Mouse (Mus musculus): ENCODE measurements around the gene D3Ertd254e.
"Not testable (repeated sequence)": the region's sequence is repeated elsewhere in the genome, so short reads cannot be mapped to it uniquely, and the experiment has no call there.

The D3Ertd254e gene

GRCm38 (mm10) chr3:36150934-36151686 is at the start of gene D3Ertd254e:
D3Ertd254e (plus strand) TSS chr3:36151017.
- peak; percentile 83 for DNase-seq (ENCODE audit: low spot score)

- no peak for DNase-seq (ENCODE audit: low spot score)
These were observed 34.7 kb upstream of the D3Ertd254e start for GRCm38 (mm10) chr3:36116076-36116475.

- DNase-seq (ENCODE audit: low spot score) = no peak
These were observed 30.9 kb upstream of the D3Ertd254e start for GRCm38 (mm10) chr3:36119684-36120548.

GRCm38 (mm10) chr3:36126176-36126575 is 24.6 kb upstream of the D3Ertd254e start:
- DNase-seq (ENCODE audit: low spot score) = not testable (repeated sequence)

- DNase-seq (ENCODE audit: low spot score) = no peak
These were observed 14.7 kb upstream of the D3Ertd254e start for GRCm38 (mm10) chr3:36136152-36136551.

GRCm38 (mm10) chr3:36137560-36137959 is 13.3 kb upstream of the D3Ertd254e start:
- no peak for DNase-seq (ENCODE audit: low spot score)

DNA sequence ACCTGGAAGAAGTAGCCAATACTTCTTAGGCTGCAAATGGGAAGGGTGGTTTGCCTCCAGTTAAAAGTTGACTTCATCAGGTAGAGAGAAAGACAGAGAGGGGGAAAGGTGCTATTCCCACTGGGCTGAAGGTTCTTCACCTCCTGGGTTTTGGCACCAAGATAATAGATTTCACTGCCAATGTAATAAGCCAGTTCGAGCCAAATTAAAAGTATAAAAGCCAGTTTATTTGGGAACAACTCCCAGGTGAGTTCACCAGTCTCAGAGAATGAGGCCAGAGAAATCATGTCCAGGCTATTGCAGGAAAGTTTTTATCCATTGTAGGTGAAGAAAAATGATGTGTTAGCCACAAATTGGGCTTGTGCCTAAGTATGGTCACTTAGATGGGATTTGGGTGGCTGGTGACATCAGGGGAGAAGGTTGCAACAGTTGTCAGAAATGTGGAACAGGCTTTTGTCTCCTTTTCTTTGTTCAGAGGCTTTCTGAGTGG is 12.6 kb upstream of the D3Ertd254e start:
- DNase-seq (ENCODE audit: low spot score) = no peak

- DNase-seq (ENCODE audit: low spot score) = no peak
These were observed 11.8 kb upstream of the D3Ertd254e start for GRCm38 (mm10) chr3:36138996-36139395.

GRCm38 (mm10) chr3:36150537-36150933 is 282 bp upstream of the D3Ertd254e start:
- DNase-seq (ENCODE audit: low spot score) = no peak

- no peak for DNase-seq (ENCODE audit: low spot score)
These were observed 4.5 kb downstream of the D3Ertd254e start for GRCm38 (mm10) chr3:36155268-36155667.

DNA sequence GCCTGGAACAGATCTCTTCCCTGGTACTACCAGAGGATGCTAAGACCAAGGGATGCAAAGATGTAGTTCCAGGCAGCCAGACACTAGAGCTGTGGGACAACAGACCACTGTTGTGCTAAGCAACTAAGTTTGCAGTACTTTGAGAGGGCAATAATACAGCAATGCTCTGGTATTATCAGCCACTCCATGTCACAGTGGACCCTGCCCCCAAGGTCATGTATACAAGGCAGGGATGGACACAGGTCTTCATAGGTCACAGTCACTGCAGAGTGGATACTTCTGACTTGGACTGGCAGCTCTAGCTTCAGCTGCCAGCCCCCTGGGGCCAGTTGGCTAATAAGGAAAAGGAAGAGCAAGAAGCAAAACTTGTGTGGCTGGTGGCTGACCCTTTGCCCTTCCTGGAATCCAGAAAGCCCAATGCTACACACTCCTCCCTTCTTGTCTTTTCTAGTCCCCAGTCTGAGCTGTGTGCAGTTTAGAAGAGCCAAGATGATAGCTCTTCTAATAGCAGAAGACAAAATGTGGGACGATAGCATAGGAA is 19.9 kb downstream of the D3Ertd254e start:
- no peak for DNase-seq (ENCODE audit: low spot score)

GRCm38 (mm10) chr3:36171348-36171747 is 20.5 kb downstream of the D3Ertd254e start:
- DNase-seq (ENCODE audit: low spot score) = no peak

- no peak for DNase-seq (ENCODE audit: low spot score)
These were observed 22.9 kb downstream of the D3Ertd254e start for GRCm38 (mm10) chr3:36173761-36174160.

GRCm38 (mm10) chr3:36181519-36181918 is 30.7 kb downstream of the D3Ertd254e start:
- peak; percentile 10 for DNase-seq (ENCODE audit: low spot score)

GRCm38 (mm10) chr3:36186510-36186909 is 35.7 kb downstream of the D3Ertd254e start:
- no peak for DNase-seq (ENCODE audit: low spot score)

DNA sequence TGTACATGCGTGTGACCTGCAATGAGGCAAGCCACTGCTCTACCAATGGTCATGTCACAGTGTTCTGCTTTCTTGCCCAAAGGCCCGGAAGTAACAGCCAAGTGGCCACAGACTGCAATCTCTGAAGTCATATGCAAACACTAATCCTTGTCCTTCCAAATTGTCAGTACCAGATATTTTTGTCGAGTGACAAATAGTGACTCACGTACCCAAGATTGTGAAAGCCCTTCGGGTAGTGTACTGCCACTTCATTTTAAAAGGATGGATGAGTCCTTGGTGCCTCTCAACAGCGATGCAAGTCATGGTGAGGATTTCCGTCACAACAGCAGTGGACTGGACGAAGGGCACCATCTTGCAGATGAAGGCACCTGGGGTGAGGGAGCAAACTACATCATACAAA is 38.4 kb downstream of the D3Ertd254e start:
- DNase-seq (ENCODE audit: low spot score) = no peak

DNA sequence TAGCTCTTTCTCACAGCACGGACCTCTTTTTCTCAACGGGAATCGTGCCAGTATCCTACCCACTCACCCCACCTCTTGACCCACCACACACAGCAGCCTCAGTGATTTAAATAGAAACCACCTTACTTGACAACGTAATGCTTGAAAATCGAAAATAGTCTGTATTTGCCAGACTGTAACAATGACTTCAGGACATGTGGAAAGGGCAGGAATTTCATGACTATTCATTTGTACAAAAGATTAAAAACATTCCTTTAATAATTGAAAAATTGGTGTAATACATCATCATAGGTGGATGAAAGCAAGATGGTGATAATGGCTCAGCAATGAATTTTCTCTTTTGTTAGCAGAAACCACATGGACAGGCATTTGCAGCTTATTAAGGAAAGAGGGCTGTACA is 50.3 kb downstream of the D3Ertd254e start:
- no peak for DNase-seq (ENCODE audit: low spot score)

DNA sequence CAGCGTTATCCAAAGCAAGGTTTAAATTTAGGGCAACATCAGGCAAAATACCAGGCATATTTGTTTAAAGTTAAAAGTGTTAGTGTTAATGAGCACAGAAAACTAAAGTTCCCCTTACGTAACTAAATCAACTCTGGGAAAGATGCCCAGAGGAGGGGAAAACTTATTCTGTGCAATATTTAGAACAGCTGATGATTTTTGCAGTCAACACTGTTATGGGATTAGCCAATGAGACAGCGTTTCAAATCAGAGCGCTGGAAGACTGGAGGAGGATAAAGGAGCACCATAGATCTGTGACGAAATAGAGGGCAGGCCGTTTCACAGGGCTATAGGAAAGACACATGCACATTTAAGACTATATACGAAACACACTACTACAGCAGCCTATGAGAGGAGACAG is 52.1 kb downstream of the D3Ertd254e start:
- DNase-seq (ENCODE audit: low spot score) = no peak

GRCm38 (mm10) chr3:36207520-36208264 is 56.9 kb downstream of the D3Ertd254e start:
- no peak for DNase-seq (ENCODE audit: low spot score)

- DNase-seq (ENCODE audit: low spot score) = no peak
These were observed 59.1 kb downstream of the D3Ertd254e start for GRCm38 (mm10) chr3:36209776-36210555.

DNA sequence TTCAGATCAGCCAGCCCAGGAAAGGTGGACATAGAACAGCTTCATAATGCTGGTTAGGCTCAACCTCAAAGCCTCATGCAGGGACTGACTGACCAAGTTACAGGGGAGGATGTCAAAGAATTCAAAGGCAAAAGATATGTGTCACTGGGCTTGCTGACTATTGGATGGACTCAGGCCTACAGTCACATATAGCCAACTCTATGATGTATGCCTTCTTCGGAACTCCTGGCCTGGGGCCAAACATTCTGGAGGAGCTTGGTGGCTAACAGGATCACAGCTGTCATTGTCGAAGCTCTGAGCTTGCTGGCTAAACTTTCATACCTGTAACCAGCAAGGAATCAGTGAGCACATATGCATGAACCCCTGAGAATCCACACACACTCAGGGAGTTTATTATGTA is 60.1 kb downstream of the D3Ertd254e start:
- no peak for DNase-seq (ENCODE audit: low spot score)
